Mouse (Mus musculus) MEL (cell line): ENCODE results near the gene Rap1gds1.

Experiments used
- CHD2 ChIP-seq: IDR thresholded peaks from 2 replicates; pipeline ENCODE4 v1.6.1; 2011; ENCODE audit warnings: low read length, improper control_type of control experiment
- CTCF ChIP-seq, 3 experiments: IDR thresholded peaks in 2 of 3; conservative IDR thresholded peaks in 1 of 3; 2 replicates each; pipeline ENCODE4 v1.5.1; 2011 to 2012; ENCODE audit warnings: low read length in 3 of 3, low read depth in 2 of 3, mild to moderate bottlenecking in 2 of 3, improper control_type of control experiment in 1 of 3, inconsistent platforms in 1 of 3, mixed read lengths in 1 of 3, moderate library complexity in 1 of 3; ENCODE audit not compliant: control insufficient read depth in 1 of 3, insufficient read depth in 1 of 3, poor library complexity in 1 of 3, severe bottlenecking in 1 of 3
- EP300 ChIP-seq, 2 experiments: IDR thresholded peaks; 2 replicates each; pipeline ENCODE4 v1.6.1; 2011; ENCODE audit warnings: improper control_type of control experiment in 2 of 2, low read length in 2 of 2, low read depth in 1 of 2, mild to moderate bottlenecking in 1 of 2
- HCFC1 ChIP-seq: IDR thresholded peaks from 2 replicates; pipeline ENCODE4 v1.6.1; 2012; ENCODE audit warnings: low read depth, mild to moderate bottlenecking, inconsistent platforms, low read length, improper control_type of control experiment, moderate library complexity
- JUND ChIP-seq: IDR thresholded peaks from 2 replicates; pipeline ENCODE4 v1.6.1; 2011; ENCODE audit warnings: low read depth, mild to moderate bottlenecking, improper control_type of control experiment, low read length
- MAX ChIP-seq: IDR thresholded peaks from 2 replicates; pipeline ENCODE4 v1.6.1; 2011; ENCODE audit warnings: low read length, improper control_type of control experiment
- POLR2A ChIP-seq, 2 experiments: IDR thresholded peaks; 2 replicates each; pipeline ENCODE4 v1.6.1; 2011 to 2012; ENCODE audit warnings: low read length in 2 of 2, mild to moderate bottlenecking in 2 of 2, control low read depth in 1 of 2, improper control_type of control experiment in 1 of 2, low read depth in 1 of 2, moderate library complexity in 1 of 2; ENCODE audit not compliant: control insufficient read depth in 1 of 2, insufficient read depth in 1 of 2, poor library complexity in 1 of 2
- POLR2AphosphoS2 ChIP-seq: IDR thresholded peaks from 2 replicates; pipeline ENCODE4 v1.6.1; 2011; ENCODE audit warnings: low read length, improper control_type of control experiment
- POLR2AphosphoS5 ChIP-seq: IDR thresholded peaks from 2 replicates; pipeline ENCODE4 v1.6.1; 2012; ENCODE audit warnings: low read depth, borderline replicate concordance, mild to moderate bottlenecking, inconsistent platforms, low read length, moderate library complexity, mixed read lengths
- RAD21 ChIP-seq: IDR thresholded peaks from 2 replicates; pipeline ENCODE4 v1.6.1; 2011; ENCODE audit warnings: mild to moderate bottlenecking, low read depth, low read length, improper control_type of control experiment
- SIN3A ChIP-seq: IDR thresholded peaks from 2 replicates; pipeline ENCODE4 v1.6.1; 2012; ENCODE audit warnings: low read length, improper control_type of control experiment, inconsistent platforms
- ZC3H11A ChIP-seq: IDR thresholded peaks from 2 replicates; pipeline ENCODE4 v1.6.1; 2012; ENCODE audit warnings: low read depth, mild to moderate bottlenecking, inconsistent platforms, low read length, improper control_type of control experiment

- TF ChIP-seq JUND (no peak), MAX (no peak), POLR2A (IDR thresholded peaks at IDR 0.05; ENCODE audit: control insufficient read depth in 1 of 2, insufficient read depth in 1 of 2, low read depth in 1 of 2, low read length in 2 of 2, poor library complexity in 1 of 2) (no peak), ZC3H11A (no peak), EP300 (IDR thresholded peaks at IDR 0.05; ENCODE audit: low read depth in 1 of 2, low read length in 2 of 2) (no peak), SIN3A (no peak), CTCF (IDR thresholded peaks at IDR 0.05 in 2 of 3, conservative IDR thresholded peaks at IDR 0.05 in 1 of 3; ENCODE audit: control insufficient read depth in 1 of 3, insufficient read depth in 1 of 3, low read depth in 2 of 3, low read length in 3 of 3, poor library complexity in 1 of 3, severe bottlenecking in 1 of 3) (no peak), POLR2AphosphoS2 (no peak), HCFC1 (no peak), CHD2 (no peak), POLR2AphosphoS5 (no peak), RAD21 (no peak)
These were observed 158.4 kb downstream of the Rap1gds1 start for GRCm38 (mm10) chr3:138916591-138916990.
